Mouse (Mus musculus) heart, postnatal 4 days (tissue): ENCODE measurements around the gene Fxyd2. TPM values are rescaled to one million over a fixed set of nuclear protein-coding genes. Genes with fewer than 3 reads are reported as not detected.

Experiments used
- DNase-seq: peaks from one replicate; pipeline ENCODE4 v3.0.0; 2021
- total RNA-seq, 2 experiments: library from RNA; stranded (reverse); gene quantifications; 2 replicates each; pipeline ENCODE4 v1.2.3; 2021

The Fxyd2 gene
- total RNA-seq, 2 experiments from 2014 or later: 0.61 TPM; not detected in 1

DNA sequence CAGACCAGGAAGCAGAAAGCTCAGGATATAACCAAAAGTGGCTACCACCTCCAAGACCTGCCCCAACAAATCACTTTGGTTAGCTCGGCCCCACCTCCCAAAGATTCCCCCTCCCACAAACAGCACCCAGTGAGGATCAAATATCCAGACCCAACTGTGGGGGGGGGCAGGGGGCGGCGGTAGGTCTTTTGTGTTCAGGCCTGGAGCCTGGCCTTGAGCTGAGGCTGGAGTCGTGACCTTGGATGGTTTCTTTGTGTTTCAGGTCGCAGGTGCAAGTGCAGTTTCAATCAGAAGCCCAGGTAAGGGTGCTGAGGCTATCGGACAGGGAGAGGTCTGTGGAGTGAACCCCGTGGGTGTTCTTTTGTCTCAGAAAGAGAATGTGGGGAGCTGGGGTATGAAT is 8.2 kb upstream of the Fxyd2 start:
- DNase-seq: no peak

DNA sequence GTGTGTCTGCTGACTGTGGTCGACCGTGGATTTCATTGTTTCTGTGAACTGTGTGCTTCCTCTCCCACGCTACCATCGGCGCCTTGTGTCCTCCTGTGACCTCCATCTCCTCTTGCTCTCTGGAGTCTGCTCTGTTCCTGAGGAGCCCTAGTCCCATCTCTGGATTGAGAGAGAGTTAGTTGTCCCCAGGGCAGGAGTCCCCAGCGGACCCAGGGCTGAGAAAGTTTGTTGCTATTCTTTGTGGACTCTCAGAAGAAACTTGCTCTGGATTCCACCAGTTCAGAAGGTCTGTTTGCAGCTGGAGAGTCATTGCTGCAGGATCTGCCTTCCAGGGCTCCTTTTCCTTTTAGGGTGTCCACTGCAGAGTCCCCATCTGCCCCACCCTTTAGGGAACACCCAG is 4.3 kb upstream of the Fxyd2 start:
- DNase-seq: no peak

- DNase-seq: no peak
These were observed 3.7 kb upstream of the Fxyd2 start for GRCm38 (mm10) chr9:45395796-45396195.

DNA sequence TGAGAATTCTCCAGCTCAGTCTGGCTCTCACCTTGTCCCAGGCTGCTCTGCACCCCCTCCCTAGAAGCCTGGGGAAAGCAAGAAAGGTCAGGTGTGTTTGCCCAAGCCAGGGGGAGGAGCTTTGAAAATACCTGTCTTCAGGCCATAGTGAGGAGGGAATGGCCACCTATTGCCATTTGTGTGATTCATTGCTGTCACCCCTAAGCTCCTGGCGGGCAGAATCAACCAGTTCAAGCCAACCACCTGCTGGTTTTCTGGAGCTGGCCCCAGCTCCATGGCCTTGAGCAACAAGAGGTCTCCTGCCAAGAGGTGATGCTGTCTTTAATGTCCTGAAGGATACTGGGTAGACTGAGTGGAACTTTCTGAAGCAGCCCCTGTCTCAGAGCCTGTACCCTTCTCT is 1.1 kb upstream of the Fxyd2 start:
- DNase-seq: no peak

- DNase-seq: no peak
These were observed 2.4 kb downstream of the Fxyd2 start for GRCm38 (mm10) chr9:45401851-45402250.

DNA sequence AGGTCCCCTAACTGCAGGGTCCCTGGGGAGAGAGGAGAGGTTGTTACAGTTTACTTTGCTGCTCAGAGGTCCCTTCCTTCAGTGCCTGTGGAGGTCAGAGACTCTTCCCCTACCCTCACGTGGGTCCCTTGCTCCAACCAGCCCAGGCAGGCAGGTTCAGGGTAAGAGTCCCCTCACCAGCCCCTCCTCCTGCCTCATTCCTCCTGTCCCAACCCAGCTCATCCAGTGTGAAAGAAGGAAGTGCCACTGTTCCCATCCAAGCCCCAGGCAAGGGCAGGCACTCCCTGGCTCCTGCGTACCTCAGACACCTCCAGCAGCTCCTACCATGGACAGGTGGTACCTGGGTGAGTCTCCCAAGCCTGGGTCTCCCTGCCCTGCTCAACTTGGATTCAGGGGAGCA is 3.5 kb downstream of the Fxyd2 start:
- DNase-seq: no peak

DNA sequence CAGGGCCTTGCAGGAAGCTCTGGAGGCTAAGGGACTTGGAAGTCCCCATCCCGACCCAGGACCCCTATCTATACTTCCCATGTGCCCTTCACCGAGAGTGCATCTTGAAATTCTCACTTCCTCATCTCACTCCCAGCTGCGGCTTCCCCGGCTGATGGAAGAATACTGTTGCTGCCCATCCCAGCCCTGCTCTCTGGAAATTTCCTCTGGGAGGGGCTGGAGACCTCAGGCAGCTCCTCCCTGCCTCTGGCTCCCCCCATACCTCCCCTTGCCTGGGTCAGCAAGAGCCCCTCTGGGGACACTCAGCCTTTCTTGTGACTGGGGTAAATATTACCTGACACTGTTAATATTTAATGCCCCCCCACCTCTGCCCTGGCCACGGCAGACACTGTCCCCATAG is 6.2 kb downstream of the Fxyd2 start:
- no peak for DNase-seq

DNA sequence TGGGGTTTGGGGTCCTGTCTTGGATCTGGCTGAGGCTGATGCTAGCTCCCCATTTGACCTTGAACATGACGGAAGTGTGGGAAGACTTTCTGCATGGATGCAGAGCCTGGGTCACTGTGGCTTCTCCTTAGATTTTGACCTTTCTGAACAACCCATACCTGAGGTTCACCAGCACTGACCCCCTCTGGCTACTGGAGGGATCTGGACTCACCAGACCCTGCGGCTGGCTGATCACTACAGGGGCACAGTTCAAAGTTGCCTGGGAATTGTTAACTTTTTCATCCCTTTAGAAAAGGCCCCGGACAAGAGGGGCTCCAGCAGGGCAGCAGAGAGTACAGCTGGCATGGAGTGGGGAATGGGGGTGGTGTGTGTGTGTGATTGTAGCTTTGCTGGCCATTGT is 7.3 kb downstream of the Fxyd2 start:
- no peak for DNase-seq

DNA sequence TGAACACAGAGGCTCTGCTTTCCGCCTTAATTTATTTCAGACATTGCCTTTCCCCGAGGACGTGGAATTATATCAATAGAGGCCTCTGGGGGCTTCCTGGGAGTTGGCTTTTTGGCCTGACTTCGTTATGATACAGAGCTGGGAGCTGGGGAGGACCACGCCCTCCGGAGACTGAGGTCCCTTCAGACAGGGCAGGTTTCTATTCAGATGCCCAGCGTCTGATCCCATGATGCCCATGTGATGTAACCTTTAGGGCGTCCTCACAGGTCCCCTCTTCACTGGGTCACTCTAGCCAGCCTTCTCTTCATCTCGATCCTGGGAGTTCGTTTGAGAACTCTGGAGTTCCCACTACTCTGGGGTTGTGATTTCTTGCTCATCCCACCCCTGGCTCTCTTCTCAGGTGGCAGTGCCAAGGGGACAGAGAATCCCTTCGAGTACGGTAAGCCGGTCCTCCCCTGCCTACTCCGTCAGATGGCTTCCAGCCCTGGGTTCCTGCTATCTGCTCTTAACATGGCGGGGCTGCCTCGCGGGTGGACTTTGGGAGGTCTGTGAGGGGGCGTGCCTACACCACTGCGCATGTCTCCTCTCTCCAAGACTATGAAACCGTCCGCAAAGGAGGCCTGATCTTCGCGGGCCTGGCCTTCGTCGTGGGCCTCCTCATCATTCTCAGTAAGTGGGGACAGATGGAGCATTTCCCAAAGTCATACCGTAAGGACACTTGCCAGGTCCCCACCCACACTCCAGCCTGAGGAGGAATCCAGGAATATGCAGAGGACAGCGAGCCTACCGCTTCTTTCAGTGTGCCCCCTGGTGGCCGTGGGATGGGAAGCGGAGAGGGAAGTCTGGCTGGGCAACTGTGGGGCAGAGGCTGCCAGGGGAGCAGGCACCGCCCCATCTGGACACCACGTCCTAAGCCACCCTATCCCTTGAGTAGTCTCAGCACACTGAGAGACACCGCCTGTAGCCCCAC is 8.5 kb downstream of the Fxyd2 start:
- peak; percentile 84 for DNase-seq

GRCm38 (mm10) chr9:45410193-45410592 is 10.7 kb downstream of the Fxyd2 start:
- DNase-seq: no peak

GRCm38 (mm10) chr9:45410614-45411013 is 11.1 kb downstream of the Fxyd2 start:
- no peak for DNase-seq

DNA sequence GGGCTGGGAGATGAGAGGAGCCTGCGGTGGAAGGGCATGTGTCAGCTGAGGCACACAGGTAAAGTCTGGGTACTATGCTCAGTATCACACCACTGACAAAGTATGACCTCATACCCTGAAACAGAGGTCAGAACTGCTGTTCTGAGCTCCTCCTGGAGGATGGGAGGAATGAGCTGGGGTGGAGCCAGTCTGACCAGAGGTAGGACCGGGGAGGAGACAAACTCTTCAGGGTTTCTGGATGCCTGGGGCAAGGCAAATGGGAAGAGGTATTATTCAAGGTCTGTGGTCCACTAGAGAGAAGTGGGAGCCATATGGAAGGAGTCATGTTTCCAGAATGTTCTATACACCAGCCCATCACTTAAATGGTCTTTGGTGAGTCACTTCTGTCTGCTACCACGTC is 11.6 kb downstream of the Fxyd2 start:
- DNase-seq: no peak

DNA sequence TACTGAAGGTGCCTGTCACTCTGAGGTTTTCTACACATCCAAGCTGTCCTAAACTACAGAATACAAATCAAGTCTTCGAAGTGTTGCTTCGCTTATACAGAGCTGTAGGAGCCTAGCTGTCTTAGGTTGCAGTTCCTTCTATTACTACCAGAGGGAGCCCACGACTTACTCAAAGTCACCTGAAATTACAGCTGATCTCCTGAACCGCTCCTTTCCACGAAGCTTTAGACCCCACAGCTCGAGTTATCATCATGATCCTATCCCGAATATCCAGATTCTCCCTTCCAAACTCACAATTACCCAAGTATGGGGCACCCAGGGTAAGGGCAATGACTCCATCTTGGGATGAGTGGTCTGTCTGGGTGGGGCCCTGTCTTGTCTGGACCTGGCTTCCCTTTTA is 12.3 kb downstream of the Fxyd2 start:
- peak; percentile 33 for DNase-seq

- peak; percentile 94 for DNase-seq
These were observed 12.8 kb downstream of the Fxyd2 start for GRCm38 (mm10) chr9:45412287-45412686.

GRCm38 (mm10) chr9:45412700-45413477 is 13.4 kb downstream of the Fxyd2 start:
- DNase-seq: no peak

- peak; percentile 54 for DNase-seq
These were observed 14.1 kb downstream of the Fxyd2 start for GRCm38 (mm10) chr9:45413478-45414140.

DNA sequence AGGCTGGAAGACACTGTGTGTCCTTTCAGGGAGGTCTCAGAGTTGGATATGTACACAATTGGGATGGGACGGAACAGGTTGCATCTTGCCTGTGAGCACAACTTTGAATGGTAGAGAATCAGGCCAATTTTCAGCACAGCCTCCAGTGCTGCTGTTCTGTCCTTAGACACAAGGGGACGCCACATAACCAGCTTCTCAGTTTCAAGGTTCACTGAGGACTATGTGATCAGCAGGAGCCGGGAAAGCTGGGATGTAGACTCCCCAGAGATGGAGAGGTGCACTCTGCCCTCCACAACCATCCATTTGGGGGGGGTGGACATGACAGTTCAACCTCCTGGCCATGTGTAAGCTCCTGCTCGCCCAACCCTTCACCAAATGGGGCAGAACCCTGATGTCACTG is 16.4 kb downstream of the Fxyd2 start:
- DNase-seq: peak; percentile 77

DNA sequence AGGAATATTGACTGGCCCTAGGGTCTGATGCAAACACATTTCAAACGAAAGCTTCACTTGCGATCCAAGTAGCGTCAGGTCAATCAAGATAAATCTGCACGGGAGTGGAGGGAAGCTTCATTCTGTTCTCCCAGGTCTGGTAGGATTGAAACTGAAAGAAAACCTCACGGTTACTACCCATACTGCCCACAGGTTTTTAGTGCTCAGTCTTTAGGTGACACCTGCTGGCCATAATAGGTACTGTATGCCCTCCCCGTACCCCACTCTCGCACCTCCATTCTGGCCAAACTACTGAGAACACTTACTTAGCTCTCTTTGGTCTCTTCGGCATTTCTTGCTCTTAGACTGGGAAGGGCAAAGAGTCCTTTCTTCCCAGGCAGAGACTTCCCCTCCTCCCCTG is 17.8 kb downstream of the Fxyd2 start:
- DNase-seq: peak; percentile 67

- no peak for DNase-seq
These were observed 18.8 kb downstream of the Fxyd2 start for GRCm38 (mm10) chr9:45418252-45418651.

DNA sequence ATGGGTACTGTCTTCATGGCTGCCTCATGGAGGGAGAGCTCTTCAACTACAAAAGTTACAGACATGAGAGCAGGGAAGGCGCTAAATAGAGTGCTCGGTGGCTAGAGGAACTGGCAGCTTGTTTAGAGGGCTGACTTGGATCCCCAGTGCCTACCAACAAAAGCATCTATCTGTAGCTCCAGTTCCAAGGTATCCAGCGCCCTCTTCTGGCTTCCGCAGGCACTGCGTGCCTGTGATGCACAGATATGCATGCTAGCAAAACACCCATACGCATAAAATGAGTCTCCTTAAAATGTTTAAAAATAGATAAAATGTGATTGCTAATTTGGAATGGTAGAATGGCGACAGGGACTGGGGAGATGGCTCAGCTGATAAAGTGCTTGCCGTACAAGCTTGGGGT is 21.7 kb downstream of the Fxyd2 start:
- peak; percentile 20 for DNase-seq

DNA sequence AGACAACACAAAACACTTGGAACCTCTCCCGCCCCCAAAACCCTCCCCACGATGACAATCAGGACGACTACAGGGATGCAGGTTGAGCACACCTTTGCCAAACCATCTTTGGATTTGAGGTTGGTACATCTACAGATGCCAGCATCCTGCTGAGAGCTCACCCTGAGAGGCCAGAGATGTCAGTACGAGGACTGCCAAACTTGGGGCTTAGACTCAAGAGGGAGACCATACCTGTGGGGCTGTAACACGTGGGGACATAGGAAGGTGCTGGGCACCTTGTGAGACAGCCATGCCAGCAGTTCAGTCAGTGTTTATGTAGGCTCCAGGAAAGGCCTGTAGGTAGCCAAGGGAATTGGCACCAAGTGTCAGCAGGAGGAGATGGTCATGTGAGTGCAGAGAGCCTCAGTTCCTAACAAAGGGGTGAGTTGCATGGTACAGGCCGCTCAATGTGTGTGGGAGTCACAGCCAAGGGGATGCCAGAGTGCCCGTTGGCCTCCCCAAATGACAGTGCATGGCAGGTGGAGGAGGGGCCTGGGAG is 23.4 kb downstream of the Fxyd2 start:
- DNase-seq: no peak

- no peak for DNase-seq
These were observed 27.0 kb downstream of the Fxyd2 start, which contains the start of gene Dscaml1 for GRCm38 (mm10) chr9:45426456-45426855. Dscaml1 (plus strand) TSS chr9:45426628.

GRCm38 (mm10) chr9:45429392-45429791 is 29.9 kb downstream of the Fxyd2 start:
- no peak for DNase-seq
